In genomic region chr2:160756583-160757203, GRCm38 (mm10) we compare ENCODE assay signal across 22 mouse cellular contexts. TPM values are rescaled to one million over a fixed set of nuclear protein-coding genes. Genes with fewer than 3 reads are reported as not detected.
A peak's percentile ranks its signal among the peaks of the same experiment; 100 is the strongest.
DNase-seq lines count a peak whose midpoint lies in the region; TF ChIP-seq lines count a peak whose summit lies in the region.
"Had no signal": no experiment of that assay in that cellular context is flagged by ENCODE, and none has a peak within 500 bp of the region (broad histone marks: within the 10 kb centered on the region; RNA-seq: fewer than 3 reads in every experiment).

No protein-coding gene starts in this region.

- intact Hi-C loops in gastrocnemius, adult 2 months (cut with DNase I), result no loop called here

- no peak for TF ChIP-seq CTCF in gastrocnemius, adult 2 months (IDR thresholded peaks at IDR 0.05)

- peak; percentile 10 for DNase-seq in gastrocnemius, adult 2 months
- no peak for DNase-seq in gastrocnemius, adult 18-20 months (ENCODE audit: low spot score)
- DNase-seq in thymus, postnatal 25 days, result peak; percentile 29
- DNase-seq in thymus, adult 18-20 months, result no peak
- peak; percentile 80 for DNase-seq in induced T-regulatory cell, adult 2 months (ENCODE audit: low read depth)
- no peak for DNase-seq in right cerebral cortex, postnatal 4 days
- DNase-seq in adrenal gland, adult 2 months, result no peak
- DNase-seq in right cerebral cortex, postnatal 36 days (ENCODE audit: low spot score in 2 of 2), result no peak
- DNase-seq: cerebellum, adult 18-20 months; cerebellum, postnatal 36 days; gastrocnemius, postnatal 25 days; heart, adult 2 months; kidney, adult 8-10 months; kidney, postnatal 25 days; lung, adult 18-20 months; lung, postnatal 14 days; retina, postnatal 1 day had no signal

- H3K27ac ChIP-seq in gastrocnemius, adult 2 months, result no peak overlapping the region
- H3K27ac ChIP-seq: heart, adult 2 months; hindbrain, embryonic 10.5 days; limb, embryonic 10.5 days; midbrain, embryonic 15.5 days; stomach, embryonic 15.5 days had no signal

- H3K4me3 ChIP-seq in gastrocnemius, adult 2 months, result no peak overlapping the region
- H3K4me3 ChIP-seq: heart, adult 2 months; hindbrain, embryonic 10.5 days; limb, embryonic 10.5 days; midbrain, embryonic 15.5 days; myocyte; stomach, embryonic 15.5 days had no signal

RNA-seq across cellular contexts. Expression of gene Plcg1, which starts 25.6 kb away (rescaled TPM):
- total RNA-seq in gastrocnemius, adult 2 months (2021), result 10 to 100 TPM; 24.9 to 25.3 TPM
- 10 to 100 TPM; 17.3 to 18.0 TPM for total RNA-seq in gastrocnemius, adult 18-20 months (2021)
- 10 to 100 TPM; 49.1 to 52.3 TPM for total RNA-seq in adrenal gland, adult 2 months (2021)
- 28.3 and 61.1 TPM in 2 replicates for polyA plus RNA-seq in adrenal gland, adult 2 months (2012; rRNA removed)

Comparison
In these comparisons a context has a peak if more than half of its experiments do, and no peak if none do; other contexts are left out.
1. DNase-seq: peak in gastrocnemius, adult 2 months (single experiment), thymus, postnatal 25 days (single experiment) and induced T-regulatory cell, adult 2 months (single experiment); none in gastrocnemius, adult 18-20 months (single experiment), thymus, adult 18-20 months (0 of 2), right cerebral cortex, postnatal 4 days (single experiment), adrenal gland, adult 2 months (single experiment) and right cerebral cortex, postnatal 36 days (0 of 2).